Mouse (Mus musculus): Measurements from ENCODE around the gene Map2k2. TPM values are rescaled to one million over a fixed set of nuclear protein-coding genes. Genes with fewer than 3 reads are reported as not detected.

Map2k2 gene
- total and polyA plus RNA-seq, 3 experiments = 67.2 to 127 (median 120) TPM

- Histone ChIP-seq H3K79me2 (replicated peaks; ENCODE audit: control insufficient read depth, extremely low read depth, insufficient read depth, poor library complexity, severe bottlenecking) (0 out of 2 replicates have a peak, but pooled peaks cover 2% of the 10 kb centered on the region), H3K9me3 (replicated peaks; ENCODE audit: low read length) (peaks cover 3% of the 10 kb centered on the region), H3K9ac (ENCODE audit: insufficient read depth, low read depth) (no peak overlapping the region), H3K4me1 (ENCODE audit: control insufficient read depth in 1 of 2, insufficient read depth in 2 of 2) (peaks cover 0 to 5% of the 10 kb centered on the region in 2 experiments; a peak in 2 of 4 replicates), H3K27ac (ENCODE audit: insufficient read depth, low read depth) (no peak overlapping the region), H3K4me2 (ENCODE audit: insufficient read depth, low read depth, poor library complexity, severe bottlenecking) (no peak overlapping the region), H3K4me3 (replicated peaks in 1 of 3; ENCODE audit: low read depth in 2 of 3, low read length in 2 of 3, poor library complexity in 1 of 3) (no peak overlapping the region), H3K27me3 (replicated peaks) (no peaks in the 10 kb centered on the region), H3K36me3 (replicated peaks in 1 of 2; ENCODE audit: control insufficient read depth in 1 of 2, insufficient read depth in 1 of 2, low read length in 1 of 2) (peaks cover 92 to 100% of the 10 kb centered on the region in 2 experiments)
- dilution Hi-C loops (cut with MboI; ENCODE audit: extremely low pct_ligation_motif_present, extremely low pct_unique_long_range_greater_than_20kb, low sequenced_read_pairs) (no loop called here), in situ Hi-C loops (cut with MboI; ENCODE audit: low pct_ligation_motif_present, low pct_unique_long_range_greater_than_20kb, low sequenced_read_pairs) (loop anchor here (10.0 kb wide), 1 partner anchor 97 kb away; the partner anchor contains the start of gene Eef2)
- TF ChIP-seq MEF2A (IDR thresholded peaks at IDR 0.05; ENCODE audit: borderline replicate concordance, low read depth, low read length) (no peak), GABPA (IDR thresholded peaks at IDR 0.05; ENCODE audit: insufficient replicate concordance, low read depth, low read length) (no peak), ETS1 (conservative IDR thresholded peaks at IDR 0.05; ENCODE audit: low read depth, low read length) (no peak), SMC3 (IDR thresholded peaks at IDR 0.05; ENCODE audit: low read depth, low read length) (no peak), MAFK (IDR thresholded peaks at IDR 0.05; ENCODE audit: insufficient replicate concordance, low read length) (no peak), CHD1 (IDR thresholded peaks at IDR 0.05; ENCODE audit: low read depth, low read length) (no peak), JUND (conservative IDR thresholded peaks at IDR 0.05; ENCODE audit: low read depth, low read length) (no peak), JUN (IDR thresholded peaks at IDR 0.05; ENCODE audit: insufficient read depth, low read depth, low read length) (no peak), NELFE (IDR thresholded peaks at IDR 0.05; ENCODE audit: low read depth, low read length) (no peak), EP300 (IDR thresholded peaks at IDR 0.05; ENCODE audit: low read length) (no peak), MAZ (IDR thresholded peaks at IDR 0.05; ENCODE audit: low read depth, low read length) (no peak), MAX (IDR thresholded peaks at IDR 0.05; ENCODE audit: low read length) (no peak), SIN3A (IDR thresholded peaks at IDR 0.05; ENCODE audit: low read length) (no peak)
- no peak for DNase-seq (ENCODE audit: extremely low read depth)
These were observed 27.8 kb upstream of the Map2k2 start for GRCm38 (mm10) chr10:81077916-81078315.

- no peaks in the 10 kb centered on the region for H3K27me3 ChIP-seq (replicated peaks)
- H3K4me3 ChIP-seq (replicated peaks in 1 of 3; ENCODE audit: low read depth in 2 of 3, low read length in 2 of 3, poor library complexity in 1 of 3) = no peak overlapping the region
- in situ Hi-C loops (cut with MboI; ENCODE audit: low pct_ligation_motif_present, low pct_unique_long_range_greater_than_20kb, low sequenced_read_pairs) (no loop called here), dilution Hi-C loops (cut with MboI; ENCODE audit: extremely low pct_ligation_motif_present, extremely low pct_unique_long_range_greater_than_20kb, low sequenced_read_pairs) (no loop called here)
- no peak overlapping the region for H3K9ac ChIP-seq (ENCODE audit: insufficient read depth, low read depth)
- H3K27ac ChIP-seq (ENCODE audit: insufficient read depth, low read depth) = no peak overlapping the region
- peaks cover 71 to 95% of the 10 kb centered on the region in 2 experiments for H3K36me3 ChIP-seq (replicated peaks in 1 of 2; ENCODE audit: control insufficient read depth in 1 of 2, insufficient read depth in 1 of 2, low read length in 1 of 2)
- no peaks in the 10 kb centered on the region for H3K9me3 ChIP-seq (replicated peaks; ENCODE audit: low read length)
- no peaks in the 10 kb centered on the region for H3K79me2 ChIP-seq (replicated peaks; ENCODE audit: control insufficient read depth, extremely low read depth, insufficient read depth, poor library complexity, severe bottlenecking)
- TF ChIP-seq ZC3H11A (IDR thresholded peaks at IDR 0.05; ENCODE audit: low read depth, low read length) (no peak), PAX5 (IDR thresholded peaks at IDR 0.05; ENCODE audit: low read length) (no peak), E2F4 (IDR thresholded peaks at IDR 0.05; ENCODE audit: insufficient replicate concordance, low read depth, low read length) (no peak), USF1 (IDR thresholded peaks at IDR 0.05; ENCODE audit: low read depth, low read length) (no peak), BHLHE40 (IDR thresholded peaks at IDR 0.05; ENCODE audit: low read depth, low read length) (no peak), USF2 (conservative IDR thresholded peaks at IDR 0.05; ENCODE audit: low read depth, low read length) (no peak), SMC3 (IDR thresholded peaks at IDR 0.05; ENCODE audit: low read depth, low read length) (no peak), ZKSCAN1 (IDR thresholded peaks at IDR 0.05; ENCODE audit: borderline replicate concordance, low read depth, low read length) (no peak), TBP (conservative IDR thresholded peaks at IDR 0.05; ENCODE audit: low read depth, low read length) (no peak)
- H3K4me1 ChIP-seq (ENCODE audit: control insufficient read depth in 1 of 2, insufficient read depth in 2 of 2) = peaks cover 0 to 5% of the 10 kb centered on the region in 2 experiments; a peak in 2 of 4 replicates
- no peak overlapping the region for H3K4me2 ChIP-seq (ENCODE audit: insufficient read depth, low read depth, poor library complexity, severe bottlenecking)
- no peak for DNase-seq (ENCODE audit: extremely low read depth)
These were observed 25.6 kb upstream of the Map2k2 start for GRCm38 (mm10) chr10:81080008-81080655.

Data from CH12.LX (cell line).